Mouse (Mus musculus) embryo, embryonic 11.5 days (tissue): Measurements from ENCODE around the gene Lpar5.
A peak's percentile ranks its signal among the peaks of the same experiment; 100 is the strongest.
"Not testable (repeated sequence)": the region's sequence is repeated elsewhere in the genome, so short reads cannot be mapped to it uniquely, and the experiment has no call there.

Experiments
- DNase-seq: peaks from one replicate; pipeline ENCODE4 v3.0.0-alpha.2; 2012; ENCODE audit warnings: low read depth, low spot score

The Lpar5 gene

DNA sequence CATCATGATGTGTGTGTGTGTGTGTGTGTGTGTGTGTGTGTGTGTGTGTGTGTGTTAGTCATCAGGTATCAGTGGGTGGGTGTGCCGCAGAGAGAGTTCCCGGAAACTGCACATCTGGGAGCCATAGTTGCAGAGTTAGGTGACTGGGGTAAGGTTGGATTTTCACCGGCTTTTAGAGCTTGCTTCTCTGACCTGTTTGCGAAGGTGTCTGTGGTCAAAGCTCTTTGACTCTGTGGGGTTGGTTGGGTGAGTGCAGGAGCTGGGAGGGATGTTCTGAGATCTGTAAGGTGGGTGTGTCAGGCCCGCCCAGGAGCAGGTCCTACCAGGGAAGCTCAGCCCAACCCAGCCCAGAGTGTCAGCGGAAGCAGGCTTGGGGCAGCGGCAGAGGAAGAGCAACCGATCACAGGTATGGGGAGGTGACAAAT lies at the start of gene Lpar5:
Lpar5 (plus strand) TSS at position 350 of the 425 bp plus-strand sequence.
- DNase-seq = no peak

DNA sequence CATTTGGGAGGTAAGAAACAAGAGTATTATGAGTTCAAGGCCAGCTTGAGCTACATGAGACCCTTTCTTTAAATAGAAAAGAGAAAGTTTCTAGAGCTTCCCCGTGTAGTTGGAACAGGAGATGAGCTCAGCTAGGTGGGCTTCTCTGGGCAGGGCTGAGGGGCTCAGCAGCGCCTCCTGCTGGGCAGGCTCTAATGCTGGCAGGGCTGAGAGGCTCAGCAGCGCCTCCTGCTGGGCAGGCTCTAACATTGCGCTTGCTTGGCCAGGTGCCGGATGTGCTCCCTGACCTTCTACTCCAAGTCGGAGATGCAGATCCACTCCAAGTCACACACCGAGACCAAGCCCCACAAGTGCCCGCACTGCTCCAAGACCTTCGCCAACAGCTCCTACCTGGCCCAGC lies 37.2 kb upstream of the Lpar5 start:
- DNase-seq = peak; percentile 26

DNA sequence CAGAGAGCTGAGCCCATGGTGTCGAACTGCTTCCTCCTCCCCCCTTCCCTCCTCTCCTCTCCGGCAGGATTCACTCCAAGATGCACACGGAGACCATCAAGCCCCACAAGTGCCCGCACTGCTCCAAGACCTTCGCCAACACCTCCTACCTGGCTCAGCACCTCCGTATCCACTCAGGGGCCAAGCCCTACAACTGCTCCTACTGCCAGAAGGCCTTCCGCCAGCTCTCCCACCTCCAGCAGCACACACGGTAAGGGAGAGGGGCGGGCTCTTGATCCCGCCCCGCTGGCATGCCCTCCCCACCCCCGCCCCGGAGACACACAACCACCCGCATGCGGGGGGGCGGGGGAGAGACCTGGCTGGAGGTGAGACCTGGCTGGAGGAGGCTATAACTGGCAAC lies 36.1 kb upstream of the Lpar5 start:
- no peak for DNase-seq

DNA sequence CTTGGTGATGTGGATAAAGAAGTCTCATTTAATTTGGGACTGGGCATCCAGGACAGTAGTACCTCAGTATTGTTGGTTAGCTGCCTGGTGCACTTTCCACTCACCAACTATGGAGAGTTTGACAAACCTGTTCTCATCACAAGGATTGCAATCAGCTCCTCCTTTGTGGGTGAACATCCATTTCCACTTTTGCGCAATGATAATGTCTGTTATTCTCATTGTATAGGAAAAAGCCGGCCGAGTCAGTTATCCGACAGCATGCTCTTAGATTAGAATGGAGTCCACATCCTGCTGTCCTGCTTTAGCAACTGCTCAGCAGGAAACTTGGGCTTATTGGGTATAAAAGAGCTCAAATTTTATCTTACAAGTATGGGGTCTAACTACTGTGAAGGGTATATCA lies 29.1 kb upstream of the Lpar5 start:
- no peak for DNase-seq

DNA sequence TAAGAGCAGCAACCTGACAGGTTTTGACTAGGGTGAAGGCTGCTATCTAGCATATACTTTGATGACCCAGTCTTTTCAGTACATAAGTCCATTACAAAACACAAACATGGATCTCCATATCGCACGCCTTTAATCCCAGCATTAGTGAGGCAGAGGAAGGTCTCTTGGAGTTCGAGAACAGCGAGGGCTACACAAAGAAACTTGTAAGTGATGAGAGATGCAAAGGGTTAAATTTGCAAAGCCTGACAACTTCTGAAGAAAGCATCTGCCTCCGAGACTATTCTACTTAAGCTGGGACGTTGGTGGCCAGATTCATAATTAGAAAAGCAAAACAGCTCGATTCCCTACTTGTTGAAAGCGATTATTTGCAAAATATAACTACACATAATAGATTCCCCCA lies 28.6 kb upstream of the Lpar5 start:
- no peak for DNase-seq

DNA sequence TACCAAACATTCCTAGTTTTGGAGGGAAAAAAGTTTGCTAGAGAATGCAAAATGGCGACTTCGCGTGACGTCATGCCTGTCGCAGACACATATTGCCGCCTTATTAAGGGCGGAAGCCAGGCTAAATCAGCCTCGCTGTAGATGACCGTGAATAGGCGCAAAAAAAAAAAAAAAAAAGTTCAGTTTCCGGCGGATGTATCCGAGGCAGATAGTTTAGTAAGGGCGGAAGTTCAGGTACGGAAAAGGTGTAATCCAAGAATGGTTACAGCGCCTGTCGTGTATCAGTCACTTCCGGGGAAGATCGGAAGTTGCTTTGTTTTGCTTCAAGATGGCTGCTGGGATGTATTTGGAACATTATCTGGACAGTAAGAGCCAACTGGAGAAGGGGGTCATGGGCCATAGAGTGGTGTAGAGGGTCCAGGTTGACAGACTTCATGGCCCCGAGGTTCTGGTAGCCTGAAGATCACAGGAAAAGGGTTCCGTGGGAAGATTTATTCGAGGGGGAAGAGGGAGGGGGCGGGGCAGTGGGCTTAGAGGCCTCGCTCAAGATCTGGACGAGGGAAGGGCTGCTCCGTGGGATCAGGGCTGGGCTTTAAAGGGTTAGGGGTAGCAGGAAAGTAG lies 28.1 kb upstream of the Lpar5 start, which contains the start of gene Ing4:
Ing4 (plus strand) TSS at position 228 of the 621 bp plus-strand sequence.
- peak; percentile 93 for DNase-seq

DNA sequence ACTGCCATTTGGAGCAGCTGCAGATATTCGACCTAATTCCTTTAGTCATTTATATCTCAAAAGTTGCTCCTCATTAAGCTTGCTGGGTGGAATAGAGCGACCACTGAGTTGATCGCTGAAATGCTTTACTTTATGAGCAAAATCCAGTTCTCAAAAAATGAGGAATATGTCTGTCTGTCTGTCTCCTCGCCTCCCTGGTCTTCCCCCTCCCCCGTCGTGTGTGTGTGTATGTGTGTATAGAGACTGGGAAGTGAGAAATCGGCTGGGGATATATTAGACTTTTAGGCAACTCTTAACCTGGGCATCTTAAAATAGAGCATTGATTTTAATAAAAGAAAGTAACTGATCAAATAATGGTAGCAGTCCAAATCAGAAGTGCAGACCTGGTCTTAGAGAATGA lies 27.5 kb upstream of the Lpar5 start:
- no peak for DNase-seq

DNA sequence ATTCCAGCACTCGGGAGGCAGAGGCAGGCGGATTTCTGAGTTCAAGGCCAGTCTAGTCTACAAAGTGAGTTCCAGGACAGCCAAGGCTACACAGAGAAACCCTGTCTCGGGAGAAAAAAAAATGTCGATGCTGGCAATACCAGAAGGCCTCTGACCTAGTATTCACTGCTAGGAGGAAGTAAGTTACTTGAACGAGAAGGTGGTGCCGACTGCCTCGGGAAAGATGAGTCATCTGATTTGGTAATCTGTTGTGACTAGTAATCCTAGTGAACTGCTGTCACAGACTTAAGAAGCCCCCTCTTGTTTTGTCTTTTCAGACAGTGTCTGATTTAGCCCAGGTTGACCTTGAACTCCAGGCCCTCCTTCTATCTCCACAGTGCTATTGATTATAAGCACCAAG lies 26.7 kb upstream of the Lpar5 start:
- no peak for DNase-seq

DNA sequence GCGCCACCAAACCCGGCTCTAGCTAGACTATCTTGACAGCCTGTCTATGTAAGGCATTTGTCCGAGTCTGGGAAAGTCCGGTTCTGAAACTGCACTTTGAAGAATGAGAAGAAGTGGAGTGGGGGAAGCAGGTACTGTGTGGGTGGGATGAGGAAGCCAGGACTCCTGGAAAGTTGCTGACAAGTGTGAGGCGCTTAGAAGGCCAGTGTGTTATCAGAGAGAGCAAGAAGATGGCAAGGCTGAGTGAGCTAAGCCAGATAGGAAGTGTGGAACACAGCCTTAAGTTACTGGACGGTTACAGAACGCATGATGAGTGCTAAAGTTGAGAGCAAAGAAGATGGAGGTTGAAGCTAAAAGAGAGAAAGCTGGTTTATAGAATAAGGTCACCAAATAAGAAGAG lies 25.6 kb upstream of the Lpar5 start:
- DNase-seq = no peak

DNA sequence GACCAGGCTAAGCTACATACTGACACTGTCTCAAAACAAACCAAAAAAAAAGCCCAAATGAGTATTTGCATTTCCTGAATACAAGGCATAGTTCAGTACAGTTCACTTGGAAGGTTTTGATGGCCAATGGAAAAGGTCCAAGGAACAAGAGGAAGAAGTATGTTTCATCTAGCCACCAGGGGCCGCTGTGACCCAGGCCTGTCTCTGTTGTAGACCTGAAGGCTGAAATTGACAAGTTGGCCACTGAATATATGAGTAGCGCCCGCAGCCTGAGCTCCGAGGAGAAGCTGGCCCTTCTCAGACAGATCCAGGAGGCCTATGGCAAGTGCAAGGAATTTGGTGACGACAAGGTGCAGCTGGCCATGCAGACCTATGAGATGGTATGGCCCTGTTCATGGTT lies 21.0 kb upstream of the Lpar5 start:
- peak; percentile 64 for DNase-seq

DNA sequence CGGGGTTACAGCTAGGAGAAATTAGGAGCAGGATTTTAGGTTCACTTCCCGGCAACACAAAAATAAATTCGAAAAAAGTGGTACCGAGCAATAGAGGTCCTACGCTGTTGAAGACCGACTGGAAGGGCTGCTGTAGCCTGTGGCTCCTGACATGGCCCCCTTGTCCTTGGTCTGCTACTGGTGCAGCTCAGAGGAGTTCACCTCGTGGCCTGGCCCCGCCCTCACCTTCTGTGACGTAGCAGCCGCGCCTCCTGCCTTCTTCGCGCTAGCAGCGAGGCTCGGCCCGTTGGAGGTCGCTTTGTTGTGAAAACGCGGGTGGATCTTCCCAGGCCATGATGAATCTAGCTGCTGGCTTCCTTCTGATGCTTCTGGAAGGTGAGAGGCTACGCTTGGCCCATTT lies 18.0 kb upstream of the Lpar5 start, which contains the start of gene Acrbp:
Acrbp (plus strand) TSS at position 12 of the 400 bp plus-strand sequence.
- DNase-seq = no peak

DNA sequence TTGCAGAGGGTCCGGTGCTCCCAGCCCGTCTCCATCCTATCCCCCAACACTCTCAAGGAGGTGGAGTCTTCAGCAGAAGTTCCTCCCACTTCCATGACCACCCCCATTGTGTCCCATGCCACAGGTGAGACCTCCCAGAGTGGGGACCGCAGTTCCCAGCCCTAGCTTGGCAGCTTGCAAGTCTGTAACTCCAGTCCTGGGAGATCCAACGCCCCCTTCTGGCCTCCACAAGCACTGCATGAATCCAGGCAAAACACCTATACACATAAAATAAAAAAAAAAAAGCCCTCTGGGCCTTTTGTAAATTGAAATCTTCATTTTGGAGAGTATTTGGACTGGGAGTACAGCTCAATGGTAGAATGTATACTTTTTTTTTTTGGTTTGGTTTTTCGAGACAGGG lies 16.5 kb upstream of the Lpar5 start:
- DNase-seq = no peak

DNA sequence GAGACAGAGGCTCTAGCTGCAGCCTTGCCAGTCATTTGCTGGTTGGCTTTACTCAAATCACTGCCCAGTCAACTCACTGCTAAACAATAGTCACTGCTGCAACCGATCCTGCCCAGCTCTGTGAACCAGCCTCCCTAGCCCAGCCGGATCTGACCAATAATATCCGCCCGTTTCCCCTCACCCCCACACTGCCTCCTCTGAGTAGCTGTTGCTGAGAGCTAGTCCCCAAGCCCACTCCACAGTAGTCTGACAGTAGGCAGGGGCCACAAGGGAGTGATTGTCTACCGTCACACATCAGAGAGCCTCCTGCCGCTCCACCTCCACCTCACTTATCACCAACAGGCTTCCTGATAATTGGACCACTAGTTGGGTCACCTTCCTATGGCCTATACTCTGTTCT lies 6.2 kb upstream of the Lpar5 start:
- no peak for DNase-seq

DNA sequence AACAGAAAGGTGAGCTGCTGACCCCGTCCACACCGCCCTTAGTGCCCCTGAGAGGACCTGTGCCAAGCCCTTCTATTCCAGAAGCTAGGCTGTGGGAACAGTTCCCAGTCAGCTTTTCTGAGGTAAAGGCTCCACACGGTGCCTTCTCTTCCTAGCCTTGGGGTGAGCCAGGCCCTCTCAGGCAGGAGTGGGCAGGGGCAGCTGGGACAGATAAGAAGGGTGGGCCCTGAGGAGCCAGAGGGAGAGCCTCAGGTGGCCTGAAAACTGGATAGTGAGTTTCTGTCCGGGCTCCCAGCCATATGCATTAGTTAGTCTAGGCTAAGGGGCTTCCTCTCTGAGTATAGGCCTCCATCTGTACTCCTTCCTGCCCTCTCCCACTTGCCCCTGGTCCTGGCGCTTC lies 5.2 kb upstream of the Lpar5 start:
- no peak for DNase-seq

DNA sequence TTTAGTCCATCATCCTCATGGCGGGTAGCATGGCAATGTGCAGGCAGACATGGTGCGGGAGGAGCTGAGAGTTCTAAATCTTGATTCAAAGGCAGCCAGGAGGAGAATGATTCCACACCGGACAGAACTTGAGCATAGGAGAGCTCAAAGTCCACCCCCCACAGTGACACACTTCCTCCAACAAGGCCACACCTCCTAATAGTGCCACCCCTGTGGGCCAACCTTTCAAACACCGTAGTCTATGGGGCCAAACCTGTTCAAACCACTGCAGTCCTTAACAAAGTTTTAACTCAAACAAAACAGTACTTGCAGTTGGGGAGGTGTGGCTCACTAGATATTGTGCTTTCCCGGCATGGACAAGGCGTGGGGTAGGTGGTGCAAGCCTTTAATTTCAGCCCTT lies 3.8 kb upstream of the Lpar5 start:
- no peak for DNase-seq

DNA sequence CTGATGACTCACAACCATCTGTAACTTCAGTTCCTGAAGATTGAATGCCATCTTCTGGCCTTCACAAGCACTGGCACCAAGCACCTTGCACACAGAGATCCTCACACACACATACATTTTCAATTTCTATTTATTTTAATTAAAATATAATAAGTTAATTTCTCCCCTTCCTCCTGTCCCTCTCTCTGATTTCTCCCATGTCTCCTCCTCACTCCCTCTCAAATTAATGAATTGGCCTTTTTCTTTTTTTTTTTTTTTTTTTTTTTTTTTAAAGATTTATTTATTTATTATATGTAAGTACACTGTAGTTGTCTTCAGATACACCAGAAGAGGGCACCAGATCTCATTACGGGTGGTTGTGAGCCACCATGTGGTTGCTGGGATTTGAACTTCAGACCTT lies 2.5 kb upstream of the Lpar5 start:
- DNase-seq = not testable (repeated sequence)

DNA sequence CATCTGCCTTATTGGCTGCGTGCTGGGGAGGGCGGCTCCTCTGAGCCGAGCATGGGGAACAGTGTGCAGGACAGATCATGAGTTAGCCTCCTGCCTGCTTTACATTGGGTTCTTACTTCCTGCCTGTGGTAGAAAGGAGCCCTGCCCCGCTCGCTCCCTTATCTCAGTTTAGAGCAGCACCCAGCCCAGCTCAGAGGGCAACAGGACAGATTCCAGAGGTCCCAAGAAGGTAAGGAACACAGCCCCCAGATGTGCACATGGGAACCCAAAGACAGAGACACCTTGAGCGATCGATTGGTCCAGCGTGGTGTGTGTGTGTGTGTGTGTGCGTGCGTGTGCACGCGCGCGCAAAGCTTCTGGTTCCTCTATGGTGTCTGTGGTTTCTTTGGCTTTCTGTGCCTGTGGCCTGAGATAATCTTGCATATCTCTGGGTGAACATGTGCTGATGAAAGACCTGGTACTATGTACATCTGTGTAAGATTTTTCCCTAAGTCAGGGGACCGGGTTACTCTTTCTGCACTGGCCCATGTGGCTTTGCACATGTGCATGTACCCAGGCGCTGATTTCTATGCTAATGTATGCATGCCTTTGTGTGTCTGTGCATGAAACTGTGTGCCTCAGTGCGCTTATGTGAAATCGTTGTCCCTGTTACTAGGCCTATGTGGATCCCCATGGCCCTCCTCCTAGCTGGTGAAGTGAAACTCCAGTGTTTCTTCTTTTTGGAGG lies 3.6 kb downstream of the Lpar5 start:
- DNase-seq = no peak

DNA sequence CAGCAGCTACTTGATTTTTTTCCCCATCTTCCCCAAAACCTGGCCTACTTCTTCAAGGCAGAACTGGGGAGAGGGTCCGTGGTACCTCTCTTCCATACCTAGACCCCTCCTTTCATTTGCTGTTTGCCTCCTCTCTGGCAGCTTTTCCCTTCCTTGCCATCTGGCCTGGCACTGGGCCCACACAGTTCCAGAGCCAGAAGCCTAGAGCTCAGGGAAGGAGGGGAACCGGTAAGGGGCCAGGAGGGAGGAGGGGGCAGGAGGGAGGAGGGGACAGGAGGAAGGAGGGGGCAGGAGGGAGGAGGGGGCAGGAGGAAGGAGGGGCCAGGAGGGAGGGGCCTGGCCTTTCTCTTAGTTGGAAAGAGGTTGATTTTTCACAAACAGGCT lies 4.2 kb downstream of the Lpar5 start:
- no peak for DNase-seq

DNA sequence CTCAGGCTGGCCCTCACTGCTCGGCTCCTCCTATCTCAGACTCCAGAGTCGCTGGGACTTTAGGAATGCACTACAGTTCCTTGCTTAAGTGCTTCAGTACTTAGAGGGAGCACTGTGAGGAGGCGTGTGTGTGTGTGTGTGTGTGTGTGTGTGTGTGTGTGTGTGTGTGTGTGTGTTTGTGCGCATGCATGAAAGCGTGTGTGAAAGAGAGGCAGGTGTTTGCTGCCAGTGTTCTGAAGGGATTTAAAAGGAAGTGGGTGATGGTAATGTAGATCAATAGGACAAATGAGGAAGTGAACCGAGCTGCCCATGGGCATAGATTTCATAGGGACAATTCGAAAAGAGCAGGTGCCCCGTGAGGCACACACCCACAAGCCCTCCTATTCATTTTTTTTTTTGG lies 6.1 kb downstream of the Lpar5 start:
- no peak for DNase-seq

DNA sequence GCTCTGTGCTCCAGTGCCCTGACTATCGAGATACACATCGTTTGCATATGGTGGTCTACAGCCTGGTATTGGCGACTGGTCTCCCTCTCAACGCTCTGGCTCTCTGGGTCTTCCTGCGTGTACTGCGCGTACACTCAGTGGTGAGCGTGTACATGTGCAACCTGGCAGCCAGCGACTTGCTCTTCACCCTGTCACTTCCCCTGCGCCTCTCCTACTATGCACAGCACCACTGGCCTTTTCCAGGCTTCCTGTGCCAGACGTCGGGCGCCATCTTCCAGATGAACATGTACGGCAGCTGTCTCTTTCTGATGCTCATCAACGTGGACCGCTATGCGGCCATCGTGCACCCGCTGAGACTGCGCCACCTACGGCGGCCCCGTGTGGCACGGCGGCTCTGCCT lies 13.7 kb downstream of the Lpar5 start:
- DNase-seq = no peak

DNA sequence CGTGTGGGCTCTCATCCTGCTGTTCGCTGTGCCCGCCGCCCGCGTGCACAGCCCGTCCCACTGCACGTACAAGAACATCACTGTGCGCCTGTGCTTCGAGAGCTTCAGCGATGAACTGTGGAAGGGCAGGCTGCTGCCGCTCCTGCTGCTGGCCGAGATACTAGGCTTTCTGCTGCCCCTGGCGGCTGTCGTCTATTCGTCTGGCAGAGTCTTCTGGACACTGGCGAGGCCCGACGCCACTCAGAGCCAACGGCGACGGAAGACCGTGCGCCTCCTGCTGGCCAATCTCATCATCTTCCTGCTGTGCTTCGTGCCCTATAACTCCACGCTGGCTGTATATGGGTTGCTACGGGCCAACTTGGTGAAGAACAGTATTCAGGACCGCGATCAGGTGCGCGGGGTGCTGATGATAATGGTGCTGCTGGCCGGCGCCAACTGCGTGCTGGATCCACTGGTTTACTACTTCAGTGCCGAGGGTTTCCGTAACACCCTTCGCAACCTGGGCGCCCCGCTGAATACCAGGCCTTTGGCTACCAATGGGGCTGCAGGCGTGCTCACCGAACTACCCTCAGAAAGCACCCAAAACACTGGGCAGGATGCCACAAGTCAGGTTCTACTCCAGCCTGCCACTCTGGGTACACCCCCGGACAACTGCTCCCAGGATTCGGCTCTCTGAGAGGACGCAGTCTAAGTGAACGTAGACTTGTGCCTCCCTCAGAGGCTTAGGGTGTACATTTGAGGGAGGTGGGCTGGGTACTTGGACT lies 14.3 kb downstream of the Lpar5 start:
- peak; percentile 92 for DNase-seq

DNA sequence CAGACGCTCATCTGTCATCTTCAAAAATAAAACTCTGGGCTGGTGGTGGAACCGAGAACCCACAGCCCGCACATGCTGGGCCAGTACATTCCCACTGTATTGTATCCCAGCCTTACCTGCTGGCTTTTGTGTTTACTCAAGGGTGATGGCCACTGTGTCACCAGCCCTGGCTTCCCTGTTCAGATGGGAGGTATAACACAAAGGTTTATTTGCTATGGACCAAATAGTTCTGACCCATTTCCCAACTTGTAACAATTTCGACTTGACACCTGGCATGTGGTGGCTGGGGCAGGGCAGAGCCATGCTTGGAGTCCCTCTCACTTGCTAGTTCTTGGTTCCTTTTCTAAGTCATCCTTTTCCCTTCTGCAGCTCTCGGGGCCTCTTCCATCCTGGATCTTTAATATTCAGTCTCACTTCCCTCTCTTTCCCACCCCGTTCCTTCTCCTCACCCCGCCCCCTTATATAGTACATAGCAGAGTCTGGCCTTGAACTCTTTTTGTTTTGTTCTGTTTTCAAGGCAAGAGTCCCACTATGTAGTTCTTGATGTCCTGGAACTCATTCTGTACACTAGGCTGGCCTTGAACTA lies 15.2 kb downstream of the Lpar5 start:
- DNase-seq = no peak
